Mouse (Mus musculus): Measurements from ENCODE around the gene Slc9a3r2. TPM values are rescaled to one million over a fixed set of nuclear protein-coding genes. Genes with fewer than 3 reads are reported as not detected.

Slc9a3r2 gene
- total and polyA plus RNA-seq, 2 experiments from 2014 or later = 60.6 to 91.1 TPM

- H3K4me1 ChIP-seq (ENCODE audit: insufficient read depth, low read length) = peaks cover 4% of the 10 kb centered on the region; the same call in 1 of the 2 replicates
- H3K27me3 ChIP-seq (ENCODE audit: insufficient read depth, low read length) = no peaks in the 10 kb centered on the region
- no peak overlapping the region for H3K9ac ChIP-seq (replicated peaks; ENCODE audit: low read length)
- DNase-seq (ENCODE audit: low spot score) (no peak), ATAC-seq (no peak)
- H3K4me2 ChIP-seq (ENCODE audit: low read depth, low read length) = peak overlapping the region; percentile 86
- WGBS = 81% methylated on average over 4 of the region's 4 CpGs
- peak overlapping the region; percentile 58; the same call in 1 of the 2 replicates for H3K4me3 ChIP-seq (ENCODE audit: low read length)
- H3K27ac ChIP-seq = peak overlapping the region; percentile 83
- TF ChIP-seq CTCF (IDR thresholded peaks at IDR 0.05; ENCODE audit: low read depth) = no peak
- H3K36me3 ChIP-seq (ENCODE audit: insufficient read depth, low read length) = no peaks in the 10 kb centered on the region
- H3K9me3 ChIP-seq (ENCODE audit: low read length) = no peaks in the 10 kb centered on the region
Observed at GRCm38 (mm10) chr17:24650766-24651165, 639 bp upstream of the Slc9a3r2 start.

- peak overlapping the region; percentile 86 for H3K4me2 ChIP-seq (ENCODE audit: low read depth, low read length)
- H3K4me1 ChIP-seq (ENCODE audit: insufficient read depth, low read length) = peaks cover 4% of the 10 kb centered on the region; the same call in 1 of the 2 replicates
- 1% methylated on average over 33 of the region's 35 CpGs for WGBS
- H3K4me3 ChIP-seq (ENCODE audit: low read length) = peak overlapping the region; percentile 58
- ATAC-seq (peak; percentile 64), DNase-seq (ENCODE audit: low spot score) (peak; percentile 50)
- H3K27ac ChIP-seq = peak overlapping the region; percentile 83
- H3K36me3 ChIP-seq (ENCODE audit: insufficient read depth, low read length) = no peaks in the 10 kb centered on the region
- no peaks in the 10 kb centered on the region for H3K9me3 ChIP-seq (ENCODE audit: low read length)
- no peaks in the 10 kb centered on the region for H3K27me3 ChIP-seq (ENCODE audit: insufficient read depth, low read length)
- peak overlapping the region; percentile 90 for H3K9ac ChIP-seq (replicated peaks; ENCODE audit: low read length)
- TF ChIP-seq CTCF (IDR thresholded peaks at IDR 0.05; ENCODE audit: low read depth) = 0 out of 2 replicates have a peak, but pooled peaks have one; percentile 5
Observed at GRCm38 (mm10) chr17:24649581-24650069, 502 bp downstream of the Slc9a3r2 start.

GRCm38 (mm10) chr17:24648731-24649377, 1.3 kb downstream of the Slc9a3r2 start:
- no peaks in the 10 kb centered on the region for H3K27me3 ChIP-seq (ENCODE audit: insufficient read depth, low read length)
- peak overlapping the region; percentile 90; the same call in 1 of the 2 replicates for H3K9ac ChIP-seq (replicated peaks; ENCODE audit: low read length)
- peaks cover 4% of the 10 kb centered on the region; the same call in 1 of the 2 replicates for H3K4me1 ChIP-seq (ENCODE audit: insufficient read depth, low read length)
- H3K4me2 ChIP-seq (ENCODE audit: low read depth, low read length) = peak overlapping the region; percentile 86
- DNase-seq (ENCODE audit: low spot score) = peak; percentile 30
- peak overlapping the region; percentile 58 for H3K4me3 ChIP-seq (ENCODE audit: low read length)
- H3K36me3 ChIP-seq (ENCODE audit: insufficient read depth, low read length) = no peaks in the 10 kb centered on the region
- 73% methylated on average over 10 of the region's 10 CpGs for WGBS
- peak; percentile 27; the same call in 1 of the 2 replicates for TF ChIP-seq CTCF (IDR thresholded peaks at IDR 0.05; ENCODE audit: low read depth)
- H3K27ac ChIP-seq = peak overlapping the region; percentile 83; the same call in 1 of the 2 replicates
- no peaks in the 10 kb centered on the region for H3K9me3 ChIP-seq (ENCODE audit: low read length)
- ATAC-seq = no peak

- H3K9me3 ChIP-seq (ENCODE audit: low read length) = no peaks in the 10 kb centered on the region
Observed at GRCm38 (mm10) chr17:24647493-24647892, 2.6 kb downstream of the Slc9a3r2 start.

GRCm38 (mm10) chr17:24646381-24646780, 3.7 kb downstream of the Slc9a3r2 start:
- Histone ChIP-seq H3K9ac (replicated peaks; ENCODE audit: low read length) (no peak overlapping the region), H3K9me3 (ENCODE audit: low read length) (no peaks in the 10 kb centered on the region), H3K4me3 (ENCODE audit: low read length) (no peak overlapping the region), H3K27ac (no peak overlapping the region), H3K4me1 (ENCODE audit: insufficient read depth, low read length) (peaks cover 4% of the 10 kb centered on the region; the same call in 1 of the 2 replicates), H3K4me2 (ENCODE audit: low read depth, low read length) (no peak overlapping the region), H3K27me3 (ENCODE audit: insufficient read depth, low read length) (no peaks in the 10 kb centered on the region), H3K36me3 (ENCODE audit: insufficient read depth, low read length) (no peaks in the 10 kb centered on the region)
- no peak for TF ChIP-seq CTCF (IDR thresholded peaks at IDR 0.05; ENCODE audit: low read depth)
- DNase-seq (ENCODE audit: low spot score) = no peak
- 79% methylated on average over 4 of the region's 4 CpGs for WGBS
- ATAC-seq = no peak

More at GRCm38 (mm10) chr17:24647493-24647892, 2.6 kb downstream of the Slc9a3r2 start:
- no peaks in the 10 kb centered on the region for H3K36me3 ChIP-seq (ENCODE audit: insufficient read depth, low read length)
- peak overlapping the region; percentile 33; the same call in 1 of the 2 replicates for H3K9ac ChIP-seq (replicated peaks; ENCODE audit: low read length)
- no peak overlapping the region for H3K4me3 ChIP-seq (ENCODE audit: low read length)
- ATAC-seq (no peak), DNase-seq (ENCODE audit: low spot score) (no peak)
- H3K4me1 ChIP-seq (ENCODE audit: insufficient read depth, low read length) = peaks cover 4% of the 10 kb centered on the region; the same call in 1 of the 2 replicates
- H3K4me2 ChIP-seq (ENCODE audit: low read depth, low read length) = peak overlapping the region; percentile 27; the same call in 1 of the 2 replicates
- no peaks in the 10 kb centered on the region for H3K27me3 ChIP-seq (ENCODE audit: insufficient read depth, low read length)
- H3K27ac ChIP-seq = no peak overlapping the region; the same call in 1 of the 2 replicates
- no peak for TF ChIP-seq CTCF (IDR thresholded peaks at IDR 0.05; ENCODE audit: low read depth)
- WGBS = 75% methylated on average over 11 of the region's 11 CpGs

GRCm38 (mm10) chr17:24645916-24646315, 4.2 kb downstream of the Slc9a3r2 start:
- ATAC-seq (no peak), DNase-seq (ENCODE audit: low spot score) (no peak)
- Histone ChIP-seq H3K36me3 (ENCODE audit: insufficient read depth, low read length) (no peaks in the 10 kb centered on the region), H3K4me2 (ENCODE audit: low read depth, low read length) (no peak overlapping the region), H3K27ac (0 out of 2 replicates have a peak overlapping the region, but pooled peaks have one; percentile 11), H3K9ac (replicated peaks; ENCODE audit: low read length) (no peak overlapping the region), H3K4me3 (ENCODE audit: low read length) (no peak overlapping the region), H3K4me1 (ENCODE audit: insufficient read depth, low read length) (peaks cover 4% of the 10 kb centered on the region; the same call in 1 of the 2 replicates), H3K9me3 (ENCODE audit: low read length) (no peaks in the 10 kb centered on the region), H3K27me3 (ENCODE audit: insufficient read depth, low read length) (no peaks in the 10 kb centered on the region)
- no peak for TF ChIP-seq CTCF (IDR thresholded peaks at IDR 0.05; ENCODE audit: low read depth)
- WGBS = 83% methylated on average over 3 of the region's 3 CpGs

Measured in hindbrain, postnatal 0 days (tissue).